Mouse (Mus musculus): ENCODE data around the gene Eef2.
"Not testable (repeated sequence)": the region's sequence is repeated elsewhere in the genome, so short reads cannot be mapped to it uniquely, and the experiment has no call there.

The Eef2 gene

DNA sequence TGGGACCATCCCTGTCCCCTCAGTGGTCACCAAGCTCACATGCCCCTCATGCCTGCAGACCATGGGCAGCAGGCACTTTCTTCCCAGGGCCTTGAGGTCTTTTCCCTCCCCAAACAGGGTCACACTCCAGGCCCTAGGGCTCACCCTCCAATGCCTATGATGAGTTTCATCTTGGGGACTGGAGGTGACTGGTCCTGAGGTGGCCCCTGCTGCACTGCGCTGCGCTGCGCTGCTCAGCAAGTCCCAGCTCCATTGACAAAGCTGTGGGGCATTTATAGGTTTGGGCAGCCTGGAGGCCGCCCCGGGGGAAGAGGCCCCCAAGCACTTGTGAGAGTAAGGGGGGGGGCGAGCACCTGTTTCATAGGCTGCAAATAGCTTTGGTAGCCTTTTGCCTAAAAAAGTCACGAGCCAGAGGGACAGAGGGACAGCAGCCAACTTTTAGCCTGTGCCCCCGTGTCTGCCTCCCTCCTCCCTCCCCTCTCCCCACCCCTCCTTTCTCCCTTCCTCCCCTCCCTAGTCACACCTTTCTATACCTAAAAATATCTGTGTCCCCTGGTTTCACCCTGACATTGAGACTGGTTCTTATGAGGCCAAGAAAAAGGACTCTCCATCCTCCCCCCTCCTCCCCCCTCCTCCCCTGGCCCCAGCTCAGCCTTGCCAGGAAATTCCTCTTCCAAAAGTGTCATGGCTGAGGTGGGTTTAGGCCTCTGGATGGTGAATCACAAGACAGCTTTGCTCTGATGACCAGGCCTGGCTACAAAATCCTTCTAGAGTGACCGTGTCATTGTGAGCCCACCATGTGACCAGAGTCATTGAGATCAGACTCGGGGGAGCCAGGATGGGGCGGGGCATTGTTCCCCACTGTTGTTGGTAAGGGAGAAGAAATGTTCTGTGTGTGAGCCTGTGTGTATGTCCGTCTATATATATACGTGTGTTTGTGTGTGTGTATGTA lies 25.7 kb downstream of the Eef2 start, which contains the start of gene Nmrk2:
Gene Nmrk2, minus strand, starts transcription at position 245 of the 952 bp plus-strand sequence.
- no peak for DNase-seq

DNA sequence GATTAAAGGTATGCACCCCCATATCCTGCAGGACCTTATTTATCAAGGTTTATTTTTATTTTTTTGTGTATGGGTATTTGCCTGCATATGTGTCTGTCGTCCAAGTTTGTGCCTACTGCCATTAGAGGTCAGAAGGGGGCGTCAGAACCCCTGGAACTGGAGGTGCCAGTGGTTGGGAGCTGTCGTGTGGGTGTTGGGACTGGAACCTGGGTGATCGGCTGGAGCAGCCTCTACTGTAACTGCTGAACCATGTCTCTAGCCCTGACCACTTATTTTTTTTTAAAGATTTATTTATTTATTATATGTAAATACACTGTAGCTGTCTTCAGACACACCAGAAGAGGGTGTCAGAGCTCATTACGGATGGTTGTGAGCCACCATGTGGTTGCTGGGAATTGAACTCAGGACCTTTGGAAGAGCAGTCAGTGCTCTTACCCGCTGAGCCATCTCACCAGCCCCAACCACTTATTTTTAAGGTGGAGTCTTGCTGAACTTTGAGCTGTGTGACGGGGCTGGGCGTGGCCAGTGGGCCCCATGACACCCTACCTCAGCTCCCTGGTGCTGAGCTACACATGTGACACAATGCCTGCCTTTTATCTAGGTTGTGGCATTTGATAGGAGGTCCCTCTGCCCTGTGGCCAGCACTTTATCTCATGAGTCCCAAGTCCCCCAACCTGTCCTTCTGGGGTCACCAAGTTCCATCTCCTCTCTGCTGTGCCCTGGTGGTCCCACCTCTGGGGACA lies 26.7 kb downstream of the Eef2 start:
- DNase-seq: no peak

DNA sequence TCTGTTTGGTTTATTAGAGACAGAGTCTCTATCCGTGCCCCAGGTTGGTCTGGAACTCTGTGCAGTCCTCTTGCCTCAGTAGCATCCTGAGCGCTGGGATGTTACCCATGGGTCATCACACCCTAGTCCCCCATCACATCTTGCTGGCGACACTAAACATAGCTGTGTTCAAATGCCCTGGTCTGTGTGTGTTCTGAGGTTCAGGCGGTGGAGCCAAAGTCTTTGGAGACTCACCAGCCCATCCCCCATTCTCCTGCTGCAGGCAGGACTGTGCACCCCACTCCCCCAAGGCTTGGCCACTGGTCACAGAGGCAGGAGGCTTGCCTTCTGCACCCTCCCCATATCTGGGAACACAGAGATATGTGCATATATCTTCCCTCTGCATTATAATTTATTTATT lies 27.7 kb downstream of the Eef2 start:
- no peak for DNase-seq

DNA sequence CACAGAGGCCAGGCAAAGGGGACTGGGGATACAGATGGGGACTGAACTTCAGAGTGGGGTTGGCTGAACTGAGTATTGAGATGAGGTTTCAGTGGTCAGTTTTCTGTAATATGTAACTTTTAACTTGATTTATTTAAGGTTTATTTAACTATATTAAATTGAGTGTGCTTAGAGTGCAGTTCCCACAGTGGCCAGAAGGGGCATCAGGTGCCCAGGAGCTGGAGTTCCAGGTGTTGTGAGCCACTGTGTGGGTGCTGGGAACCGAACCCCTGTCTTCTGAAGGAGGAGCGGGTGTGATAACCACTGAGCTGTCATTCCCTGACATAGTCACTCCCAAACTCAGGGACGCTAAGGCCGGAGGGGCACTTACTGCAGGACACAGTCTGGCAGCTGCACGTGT lies 33.7 kb downstream of the Eef2 start:
- DNase-seq: no peak

DNA sequence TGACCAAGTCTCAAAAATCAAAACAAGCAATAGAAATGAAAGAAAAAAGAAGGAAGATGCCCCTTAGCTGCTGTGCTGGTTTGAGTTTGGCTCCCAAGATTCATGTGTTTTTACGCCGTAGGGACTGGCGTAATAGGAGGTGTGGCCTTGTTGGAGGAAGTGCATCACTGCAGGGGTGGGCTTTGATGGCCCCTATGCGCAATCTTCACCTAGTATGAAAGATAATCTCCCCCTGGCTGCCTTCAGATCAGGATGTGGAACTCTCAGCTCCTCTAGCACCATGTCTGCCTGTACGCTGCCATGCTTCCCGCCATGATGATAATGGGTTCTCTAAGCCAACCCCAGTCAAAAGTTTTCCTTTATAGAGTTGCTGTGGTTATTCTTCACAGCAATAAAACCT lies 39.8 kb downstream of the Eef2 start:
- DNase-seq: no peak

DNA sequence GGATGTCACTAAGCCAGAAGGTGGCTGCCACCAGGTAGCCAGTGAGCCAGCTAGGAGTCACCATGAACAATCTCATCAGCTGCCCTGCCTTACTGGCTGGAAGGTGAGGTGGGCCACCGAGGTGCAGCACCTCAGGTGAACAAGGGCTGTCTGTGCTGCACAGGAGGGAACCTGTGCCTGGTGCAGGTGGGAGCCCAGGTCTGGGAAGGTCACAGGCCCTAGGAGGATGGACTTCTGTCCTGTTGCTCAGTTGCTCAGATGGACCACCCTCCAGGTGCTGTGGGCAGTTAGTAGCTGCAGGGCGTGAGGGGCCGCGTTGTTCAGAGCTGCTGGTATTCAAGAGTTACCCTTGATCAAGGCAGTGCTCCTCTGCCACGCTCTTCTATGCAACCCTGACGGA lies 40.4 kb downstream of the Eef2 start:
- DNase-seq: no peak

DNA sequence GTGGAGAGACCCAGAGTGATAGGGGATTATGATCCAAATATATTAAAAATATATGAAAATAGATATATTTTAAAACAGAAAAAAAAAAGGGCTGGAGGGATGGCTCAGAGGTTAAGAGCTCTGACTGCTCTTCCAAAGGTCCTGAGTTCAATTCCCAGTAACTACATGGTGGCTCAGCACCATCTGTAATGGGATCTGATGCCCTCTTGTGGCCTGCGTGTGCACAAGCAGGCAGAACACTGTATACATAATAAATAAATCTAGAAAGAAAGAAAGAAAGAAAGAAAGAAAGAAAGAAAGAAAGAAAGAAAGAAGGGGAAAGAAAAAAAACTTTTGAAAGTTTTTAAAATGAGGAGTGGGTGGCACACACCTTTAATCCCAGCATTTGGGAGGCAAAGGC lies 40.8 kb downstream of the Eef2 start:
- DNase-seq: not testable (repeated sequence)

DNA sequence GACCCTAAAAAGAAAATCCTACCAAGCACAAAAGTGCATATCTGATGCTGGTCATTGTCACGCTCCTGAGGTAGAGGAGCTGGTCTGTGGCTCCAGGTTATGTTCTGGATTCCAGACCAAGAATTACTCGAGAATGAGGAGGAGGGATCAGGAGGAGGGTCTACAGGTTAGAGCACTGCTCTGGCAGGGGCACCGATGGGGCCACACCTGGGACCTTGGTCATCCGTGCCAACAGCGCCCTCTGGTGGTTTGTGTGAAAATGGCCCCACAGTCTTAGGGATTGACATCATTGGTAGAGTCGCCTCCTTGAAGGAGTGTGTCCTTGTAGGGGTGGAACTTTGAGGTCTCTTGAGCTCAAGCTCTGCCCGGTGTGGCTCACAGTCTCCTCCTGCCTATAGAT lies 41.5 kb downstream of the Eef2 start:
- peak; percentile 56 to 75 for DNase-seq

DNA sequence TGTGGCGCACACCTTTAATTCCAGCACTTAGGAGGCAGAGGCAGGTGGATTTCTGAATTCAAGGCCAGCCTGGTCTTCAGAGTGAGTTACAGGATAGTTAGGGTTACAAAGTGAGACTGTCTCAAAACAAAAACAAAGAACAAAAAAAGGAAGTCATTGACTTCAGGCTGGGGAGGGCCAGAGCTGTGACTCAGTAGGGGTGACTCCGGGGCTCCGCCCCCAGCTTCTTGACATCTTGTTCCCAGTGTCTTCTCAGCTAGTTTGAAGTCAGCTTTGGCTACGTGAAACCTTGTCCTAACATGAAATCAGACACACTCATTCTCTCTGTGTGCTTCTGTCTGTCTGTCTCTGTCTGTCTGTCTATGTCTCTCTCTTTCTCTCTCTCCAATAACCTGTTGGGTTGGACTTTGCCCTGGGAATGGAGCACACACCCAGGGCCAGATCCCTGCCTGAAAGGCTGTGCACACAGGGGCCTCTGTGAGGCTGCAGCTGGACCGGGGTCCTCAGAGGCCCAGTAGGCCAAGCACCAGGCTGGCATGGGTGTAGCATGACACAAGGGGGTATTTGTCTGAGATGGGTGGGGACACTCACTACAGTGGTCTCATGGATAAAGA lies 45.1 kb downstream of the Eef2 start:
- no peak for DNase-seq

DNA sequence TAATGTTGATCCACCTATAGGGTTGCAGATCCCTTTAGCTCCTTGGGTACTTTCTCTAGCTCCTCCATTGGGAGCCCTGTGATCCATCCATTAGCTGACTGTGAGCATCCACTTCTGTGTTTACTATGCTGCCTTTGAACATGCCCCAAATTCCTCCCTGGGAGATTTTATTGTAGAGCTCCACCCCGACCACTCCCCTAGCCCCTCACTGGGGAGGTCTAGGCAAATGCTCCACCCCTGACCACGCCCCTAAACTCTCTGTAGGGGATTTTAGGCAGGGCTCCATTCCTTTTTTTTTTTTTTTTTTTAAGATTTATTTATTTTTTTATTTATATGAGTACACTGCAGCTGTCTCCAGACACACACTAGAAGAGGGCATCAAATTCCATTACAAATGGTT lies 47.3 kb downstream of the Eef2 start:
- not testable (repeated sequence) for DNase-seq

DNA sequence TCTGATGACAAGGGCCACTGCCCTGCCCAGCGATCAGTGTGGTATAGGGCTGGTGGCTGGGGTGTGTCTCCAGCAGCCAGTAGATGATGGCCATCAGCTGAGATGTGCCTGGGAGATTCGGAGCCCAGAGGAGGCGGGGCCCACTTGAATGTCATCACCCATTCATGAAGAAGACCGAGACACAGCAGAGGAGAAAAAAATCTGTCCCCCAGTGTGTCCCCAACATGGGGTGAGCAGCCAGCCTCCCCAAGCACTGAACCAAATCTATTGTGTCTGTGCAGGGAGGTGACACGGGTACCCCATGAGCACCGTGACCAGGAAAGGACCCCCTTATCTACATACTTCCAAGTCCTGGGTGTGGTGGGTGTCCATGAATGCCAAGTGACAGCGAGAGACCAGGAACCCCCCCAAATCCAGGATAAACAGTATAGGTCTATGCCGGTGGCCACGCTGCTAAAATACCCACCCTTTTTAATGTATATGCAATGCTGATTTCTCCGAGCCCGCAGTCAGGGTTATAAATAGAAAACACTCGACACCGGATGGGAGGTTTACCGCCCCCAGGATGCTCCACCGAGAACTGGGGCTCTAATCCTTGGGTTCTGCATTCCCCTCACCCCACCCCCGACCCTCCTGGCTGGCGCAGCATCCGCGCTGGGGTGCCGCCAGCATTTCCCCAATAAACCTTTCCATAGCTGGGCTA lies 53.5 kb downstream of the Eef2 start:
- DNase-seq: no peak

DNA sequence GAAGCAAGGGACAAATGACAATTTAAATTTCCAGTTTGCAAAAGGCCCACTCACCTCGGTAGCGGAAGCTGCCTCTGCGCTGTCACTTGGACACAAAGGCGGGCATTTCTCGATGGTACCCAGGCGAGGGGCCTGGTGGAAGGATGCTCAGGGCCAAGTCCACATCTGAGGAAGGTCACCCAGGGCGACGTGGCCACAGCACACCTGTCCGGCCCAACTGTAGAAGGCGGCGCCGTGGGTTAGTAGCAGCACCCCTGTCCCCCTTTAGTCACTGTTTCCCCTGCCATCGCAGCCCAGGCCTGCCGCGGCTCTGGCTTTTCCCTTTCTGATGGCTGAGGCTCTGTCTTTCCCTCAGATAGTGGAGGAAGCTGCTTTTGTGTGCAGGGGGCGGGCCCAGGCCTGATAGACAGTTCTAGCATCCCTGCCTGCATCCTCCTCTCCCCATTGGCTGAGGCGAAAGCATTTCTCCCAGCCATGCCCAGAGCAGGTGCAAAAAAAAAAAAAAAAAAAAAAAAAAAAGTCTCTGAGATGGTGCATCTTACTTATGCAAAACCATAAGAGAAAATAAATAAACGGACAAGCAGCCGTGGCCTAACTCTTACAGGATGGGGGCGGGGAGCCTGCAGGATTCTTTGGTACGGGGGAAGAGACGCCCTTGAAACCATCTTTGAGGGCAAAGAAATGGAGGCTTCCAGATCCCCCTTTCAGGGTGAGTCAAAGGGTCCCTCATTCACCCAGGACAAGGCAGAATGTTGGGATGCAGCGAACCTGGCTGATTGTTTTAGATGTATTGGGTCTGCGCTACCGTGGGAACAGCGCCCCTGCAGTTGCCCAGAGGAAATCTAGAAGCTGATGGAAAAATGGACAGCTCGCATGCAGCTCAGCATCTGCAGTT lies 54.3 kb downstream of the Eef2 start, which contains the start of gene Atcay:
Gene Atcay, minus strand, starts transcription at position 396 of the 895 bp plus-strand sequence.
- DNase-seq: no peak

DNA sequence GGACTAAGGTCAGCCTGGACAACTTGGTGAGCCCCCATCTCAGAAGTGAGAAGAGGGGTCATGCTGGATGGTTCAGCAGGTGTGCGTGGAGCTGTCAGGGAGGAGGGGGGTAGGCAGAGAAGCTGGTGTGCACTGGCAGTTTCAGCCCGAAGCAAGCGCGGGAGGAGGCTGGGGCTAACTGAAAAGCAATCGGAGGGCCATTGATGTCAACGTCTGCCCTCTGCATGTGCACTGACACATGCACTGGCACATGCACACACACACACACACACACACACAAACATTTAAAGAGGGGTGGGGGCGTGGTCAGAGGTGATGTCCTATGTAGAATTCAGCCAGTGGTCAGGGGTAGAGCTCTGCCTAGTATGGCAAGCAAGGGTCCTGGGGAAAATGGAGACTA lies 55.0 kb downstream of the Eef2 start:
- DNase-seq: no peak
